Mouse (Mus musculus) thymus, postnatal 0 days (tissue): Measurements from ENCODE around the gene Layn. TPM values are rescaled to one million over a fixed set of nuclear protein-coding genes. Genes with fewer than 3 reads are reported as not detected.
A peak's percentile ranks its signal among the peaks of the same experiment; 100 is the strongest.

Source experiments
- DNase-seq: peaks from one replicate; pipeline ENCODE4 v3.0.0-alpha.2; 2015; ENCODE audit warnings: low spot score
- microRNA counts: library from miRNA; unstranded; fragments of <30 nt; microRNA quantifications from one replicate; lab custom pipeline; 2015
- microRNA-seq: library from miRNA; unstranded; fragments of <30 nt; microRNA quantifications from one replicate; pipeline ENCODE4, GENCODE M21; 2016; ENCODE audit warnings: borderline number of aligned reads
- polyA plus RNA-seq: library from polyadenylated mRNA; unstranded; fragments of >200 nt; fragmentation: Nextera tagmentation; extraction: Ambion mirVana; gene quantifications from 2 replicates; pipeline ENCODE4 v1.2.1, GENCODE M21; 2015

The Layn gene
- polyA plus RNA-seq, 1 experiment from 2014 or later = 2.1 TPM

GRCm38 (mm10) chr9:51032785-51033529 is 43.9 kb downstream of the Layn start:
- DNase-seq = no peak

GRCm38 (mm10) chr9:51032291-51032690 is 44.6 kb downstream of the Layn start:
- DNase-seq = no peak

GRCm38 (mm10) chr9:51031603-51032002 is 45.3 kb downstream of the Layn start:
- DNase-seq = no peak

- no peak for DNase-seq
Observed at GRCm38 (mm10) chr9:51030147-51030546, 46.7 kb downstream of the Layn start.

- no peak for DNase-seq
Observed at GRCm38 (mm10) chr9:51026952-51027351, 49.9 kb downstream of the Layn start.

- DNase-seq = no peak
Observed at GRCm38 (mm10) chr9:51021123-51021795, 55.6 kb downstream of the Layn start.

GRCm38 (mm10) chr9:51020351-51020750 is 56.5 kb downstream of the Layn start:
- peak; percentile 48 for DNase-seq

GRCm38 (mm10) chr9:51019670-51020069 is 57.2 kb downstream of the Layn start:
- DNase-seq = no peak

GRCm38 (mm10) chr9:51015732-51016131 is 61.2 kb downstream of the Layn start:
- DNase-seq = no peak

GRCm38 (mm10) chr9:51013644-51014043 is 63.2 kb downstream of the Layn start:
- DNase-seq = no peak

- DNase-seq = no peak
Observed at GRCm38 (mm10) chr9:51009656-51009950, 67.3 kb downstream of the Layn start.

GRCm38 (mm10) chr9:51008841-51009655 is 67.8 kb downstream of the Layn start, which contains the start of gene Sik2:
Sik2 (minus strand) TSS chr9:51009073.
- peak; percentile 97 for DNase-seq

- peak; percentile 22 for DNase-seq
Observed at GRCm38 (mm10) chr9:51008068-51008840, 68.6 kb downstream of the Layn start.

- peak; percentile 5 for DNase-seq
Observed at GRCm38 (mm10) chr9:51007726-51008067, 69.2 kb downstream of the Layn start.

GRCm38 (mm10) chr9:51006846-51007245 is 70.0 kb downstream of the Layn start:
- DNase-seq = peak; percentile 82

MicroRNA genes within 50 kb of the gene (microRNA counts, 519-probe panel; counts per million panel counts)
- microRNA mmu-miR-34b-3p (lab: Ali Mortazavi, UCI) (473 counts per million, percentile 71 among the panel's probes with 10 or more counts), microRNA mmu-miR-34b-5p (lab: Ali Mortazavi, UCI) (473 counts per million, percentile 71 among the panel's probes with 10 or more counts), microRNA mmu-miR-34c (lab: Ali Mortazavi, UCI) (473 counts per million, percentile 71 among the panel's probes with 10 or more counts)

Small RNA genes lying within 50 kb of the gene (microRNA-seq; reads per million reads assigned to microRNA genes)
- gene Mir34b (22.5 reads per million, percentile 28 among the genes with 10 or more reads in this experiment), gene Mir34c (608 reads per million, percentile 66 among the genes with 10 or more reads in this experiment)

Other genes starting within 250 kb of the Layn start
- 47.0 and 48.7 TPM in 2 replicates for gene Ppp2r1b, start 231.8 kb downstream of the Layn start, polyA plus RNA-seq
- 12.1 and 12.4 TPM in 2 replicates for gene Sik2, start 68.0 kb downstream of the Layn start, polyA plus RNA-seq
- 0.12 and 0.17 TPM in 2 replicates for gene Btg4, start 16.2 kb downstream of the Layn start, polyA plus RNA-seq
- gene 4833427G06Rik, start 25.0 kb upstream of the Layn start, polyA plus RNA-seq = 0.95 and 1.1 TPM in 2 replicates
- gene Gm32742, start 88.4 kb upstream of the Layn start, polyA plus RNA-seq = 0.23 and 0.33 TPM in 2 replicates
- gene Pou2af1, start 136.6 kb upstream of the Layn start, polyA plus RNA-seq = 1.6 and 2.0 TPM in 2 replicates
- gene Colca2, start 201.5 kb upstream of the Layn start, polyA plus RNA-seq = 1.5 and 2.2 TPM in 2 replicates